Mouse (Mus musculus): Measurements from ENCODE around the gene Gm5128. TPM values are rescaled to one million over a fixed set of nuclear protein-coding genes. Genes with fewer than 3 reads are reported as not detected.

Gm5128 gene
- total RNA-seq (2023): not detected

GRCm38 (mm10) chrX:135372984-135373383 is at the start of gene Gm5128:
Gene Gm5128, plus strand, starts transcription at chrX:135373284.

Other genes with a start within 250 kb of the Gm5128 start
- gene Gm15023, start 195.7 kb upstream of the Gm5128 start, total RNA-seq (2023): not detected
- gene Tceal6, start 162.6 kb upstream of the Gm5128 start, total RNA-seq (2023): not detected
- not detected for gene Pramel3, start 71.0 kb upstream of the Gm5128 start, total RNA-seq (2023)
- gene Gm7903, start 60.6 kb downstream of the Gm5128 start, total RNA-seq (2023): not detected
- not detected for gene AV320801, start 121.3 kb downstream of the Gm5128 start, total RNA-seq (2023)
- not detected for gene Nxf7, start 225.5 kb downstream of the Gm5128 start, total RNA-seq (2023)